Mouse (Mus musculus): ENCODE results near the gene Rbm25. TPM values are rescaled to one million over a fixed set of nuclear protein-coding genes. Genes with fewer than 3 reads are reported as not detected.
A peak's percentile ranks its signal among the peaks of the same experiment; 100 is the strongest.
"Not testable (repeated sequence)": the region's sequence is repeated elsewhere in the genome, so short reads cannot be mapped to it uniquely, and the experiment has no call there.

Rbm25 gene
- total RNA-seq (2021) (10 to 100 TPM; 37.3 to 49.6 TPM), polyA plus RNA-seq (2012; rRNA removed) (27.4 and 58.5 TPM in 2 replicates)
- long read RNA-seq, full-length matches to known transcripts: 12 of 14 reads
- long read RNA-seq, partial matches to known transcripts: 1 of 14 reads
- long read RNA-seq, other reads (novel, unspliced or antisense): 1 of 14 reads

- no CpG with 5 or more reads among the region's 5 CpGs for WGBS
- Histone ChIP-seq H3K27ac (peak within 1 kb of the TSS; percentile 93), H3K9ac (ENCODE audit: low read depth, low read length) (peak within 1 kb of the TSS; percentile 56; the same call in 1 of the 2 replicates), H3K4me3 (peak within 1 kb of the TSS; percentile 70), H3K36me3 (ENCODE audit: control insufficient read depth, insufficient read depth, low read length) (peaks cover 15% of the 10 kb centered on the region)
- H3K79me2 ChIP-seq (replicated peaks; ENCODE audit: control insufficient read depth, insufficient read depth, low read length); DNase-seq; H3K27me3 ChIP-seq (ENCODE audit: control insufficient read depth, insufficient read depth, low read length); H3K4me1 ChIP-seq (ENCODE audit: control insufficient read depth, insufficient read depth, low read length): not testable (repeated sequence)
- intact Hi-C loops (cut with DNase I): loop anchor here (5.0 to 10.0 kb wide), 2 partner anchors 56 to 654 kb away; partner anchors contain the start of genes Psen1 and Ptgr2
Measured at GRCm38 (mm10) chr12:83630936-83631335, at the start of gene Rbm25. TSS of gene Rbm25 (plus strand) at chr12:83631236.

GRCm38 (mm10) chr12:83582106-83582505 is 48.9 kb upstream of the Rbm25 start:
- no peak for DNase-seq
- H3K4me3 ChIP-seq: no peak overlapping the region
- intact Hi-C loops (cut with DNase I): loop anchor here (5.0 kb wide), 1 partner anchor 60 kb away; the partner anchor contains the start of gene Dcaf4
- H3K79me2 ChIP-seq (replicated peaks; ENCODE audit: control insufficient read depth, insufficient read depth, low read length): no peaks in the 10 kb centered on the region
- peaks cover 8% of the 10 kb centered on the region for H3K36me3 ChIP-seq (ENCODE audit: control insufficient read depth, insufficient read depth, low read length)
- no peak overlapping the region for H3K9ac ChIP-seq (ENCODE audit: low read depth, low read length)
- H3K27ac ChIP-seq: no peak overlapping the region
- TF ChIP-seq CTCF (IDR thresholded peaks at IDR 0.05): no peak
- no peak for TF ChIP-seq POLR2A (IDR thresholded peaks at IDR 0.05; ENCODE audit: insufficient read depth, low read depth, low read length)
- no peak for TF ChIP-seq EP300 (IDR thresholded peaks at IDR 0.05; ENCODE audit: insufficient read depth, low read depth, low read length)
- H3K27me3 ChIP-seq (ENCODE audit: control insufficient read depth, insufficient read depth, low read length): no peaks in the 10 kb centered on the region
- peaks cover 6% of the 10 kb centered on the region for H3K4me1 ChIP-seq (ENCODE audit: control insufficient read depth, insufficient read depth, low read length)
- 47% methylated on average over 4 of the region's 4 CpGs for WGBS

DNA sequence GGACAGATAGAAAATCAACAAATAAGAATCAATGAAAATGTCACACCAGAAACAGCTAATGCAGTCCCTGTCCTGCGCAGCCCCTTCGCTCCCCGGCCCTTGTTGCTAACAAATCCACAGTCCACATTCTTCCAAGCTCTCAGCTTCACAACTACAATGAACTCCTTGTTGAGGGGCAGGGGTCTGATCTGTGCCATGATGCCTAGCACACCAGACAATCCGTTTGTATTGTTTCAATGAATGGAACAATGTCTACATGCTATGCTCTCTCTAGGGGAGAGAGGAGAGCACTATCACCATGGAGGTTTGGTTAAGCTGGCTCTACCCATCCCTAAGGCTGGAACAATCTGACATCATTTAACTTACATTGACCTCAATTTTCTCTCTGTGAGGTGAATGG is 48.3 kb upstream of the Rbm25 start:
- H3K4me1 ChIP-seq (ENCODE audit: control insufficient read depth, insufficient read depth, low read length): peaks cover 6% of the 10 kb centered on the region
- TF ChIP-seq EP300 (IDR thresholded peaks at IDR 0.05; ENCODE audit: insufficient read depth, low read depth, low read length) (no peak), CTCF (IDR thresholded peaks at IDR 0.05) (no peak), POLR2A (IDR thresholded peaks at IDR 0.05; ENCODE audit: insufficient read depth, low read depth, low read length) (no peak)
- DNase-seq: no peak
- H3K36me3 ChIP-seq (ENCODE audit: control insufficient read depth, insufficient read depth, low read length): peaks cover 8% of the 10 kb centered on the region
- no peak overlapping the region for H3K27ac ChIP-seq
- H3K79me2 ChIP-seq (replicated peaks; ENCODE audit: control insufficient read depth, insufficient read depth, low read length): 0 out of 2 replicates have a peak, but pooled peaks cover under 1% of the 10 kb centered on the region
- WGBS: 91% methylated on average over 4 of the region's 4 CpGs
- no peak overlapping the region for H3K9ac ChIP-seq (ENCODE audit: low read depth, low read length)
- intact Hi-C loops (cut with DNase I): loop anchor here (5.0 kb wide), 1 partner anchor 60 kb away; the partner anchor contains the start of gene Dcaf4
- H3K4me3 ChIP-seq: no peak overlapping the region
- H3K27me3 ChIP-seq (ENCODE audit: control insufficient read depth, insufficient read depth, low read length): no peaks in the 10 kb centered on the region

DNA sequence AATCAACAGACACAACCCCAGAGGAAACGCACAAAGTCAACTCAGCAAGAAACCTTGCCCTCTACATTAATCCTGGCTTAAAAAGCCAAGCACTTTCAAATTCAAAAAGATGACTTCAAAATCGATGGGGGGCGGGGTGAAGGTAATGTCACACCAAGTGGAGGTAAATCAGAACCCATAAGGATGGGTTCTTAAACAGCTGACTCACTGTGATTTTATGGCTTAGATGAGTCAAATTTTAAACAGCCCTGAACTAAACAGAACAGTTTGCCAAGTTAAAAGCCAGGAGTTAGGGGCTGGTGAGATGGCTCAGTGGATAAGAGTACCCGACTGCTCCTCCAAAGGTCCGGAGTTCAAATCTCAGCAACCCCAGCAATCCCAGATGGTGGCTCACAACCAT is 44.4 kb upstream of the Rbm25 start:
- Histone ChIP-seq H3K36me3 (ENCODE audit: control insufficient read depth, insufficient read depth, low read length) (peaks cover 2% of the 10 kb centered on the region), H3K27ac (no peak overlapping the region), H3K4me3 (no peak overlapping the region), H3K79me2 (replicated peaks; ENCODE audit: control insufficient read depth, insufficient read depth, low read length) (0 out of 2 replicates have a peak, but pooled peaks cover 3% of the 10 kb centered on the region), H3K27me3 (ENCODE audit: control insufficient read depth, insufficient read depth, low read length) (no peaks in the 10 kb centered on the region), H3K4me1 (ENCODE audit: control insufficient read depth, insufficient read depth, low read length) (peaks cover 1% of the 10 kb centered on the region; the same call in 1 of the 2 replicates), H3K9ac (ENCODE audit: low read depth, low read length) (no peak overlapping the region)
- intact Hi-C loops (cut with DNase I): no loop called here
- 96% methylated on average over 5 of the region's 5 CpGs for WGBS
- TF ChIP-seq EP300 (IDR thresholded peaks at IDR 0.05; ENCODE audit: insufficient read depth, low read depth, low read length): no peak
- TF ChIP-seq POLR2A (IDR thresholded peaks at IDR 0.05; ENCODE audit: insufficient read depth, low read depth, low read length): no peak
- no peak for TF ChIP-seq CTCF (IDR thresholded peaks at IDR 0.05)
- no peak for DNase-seq

GRCm38 (mm10) chr12:83591754-83592501 is 39.1 kb upstream of the Rbm25 start:
- intact Hi-C loops (cut with DNase I): no loop called here
- Histone ChIP-seq H3K9ac (ENCODE audit: low read depth, low read length) (no peak overlapping the region), H3K4me1 (ENCODE audit: control insufficient read depth, insufficient read depth, low read length) (no peaks in the 10 kb centered on the region; the same call in 1 of the 2 replicates), H3K4me3 (no peak overlapping the region), H3K36me3 (ENCODE audit: control insufficient read depth, insufficient read depth, low read length) (peaks cover 15% of the 10 kb centered on the region), H3K79me2 (replicated peaks; ENCODE audit: control insufficient read depth, insufficient read depth, low read length) (peaks cover 5% of the 10 kb centered on the region; the same call in 1 of the 2 replicates), H3K27me3 (ENCODE audit: control insufficient read depth, insufficient read depth, low read length) (no peaks in the 10 kb centered on the region), H3K27ac (no peak overlapping the region)
- no peak for DNase-seq
- 50% methylated on average over 8 of the region's 8 CpGs for WGBS
- TF ChIP-seq CTCF (IDR thresholded peaks at IDR 0.05) (no peak), POLR2A (IDR thresholded peaks at IDR 0.05; ENCODE audit: insufficient read depth, low read depth, low read length) (no peak), EP300 (IDR thresholded peaks at IDR 0.05; ENCODE audit: insufficient read depth, low read depth, low read length) (no peak)

All from heart, adult 2 months (tissue).